In the genomic region with DNA sequence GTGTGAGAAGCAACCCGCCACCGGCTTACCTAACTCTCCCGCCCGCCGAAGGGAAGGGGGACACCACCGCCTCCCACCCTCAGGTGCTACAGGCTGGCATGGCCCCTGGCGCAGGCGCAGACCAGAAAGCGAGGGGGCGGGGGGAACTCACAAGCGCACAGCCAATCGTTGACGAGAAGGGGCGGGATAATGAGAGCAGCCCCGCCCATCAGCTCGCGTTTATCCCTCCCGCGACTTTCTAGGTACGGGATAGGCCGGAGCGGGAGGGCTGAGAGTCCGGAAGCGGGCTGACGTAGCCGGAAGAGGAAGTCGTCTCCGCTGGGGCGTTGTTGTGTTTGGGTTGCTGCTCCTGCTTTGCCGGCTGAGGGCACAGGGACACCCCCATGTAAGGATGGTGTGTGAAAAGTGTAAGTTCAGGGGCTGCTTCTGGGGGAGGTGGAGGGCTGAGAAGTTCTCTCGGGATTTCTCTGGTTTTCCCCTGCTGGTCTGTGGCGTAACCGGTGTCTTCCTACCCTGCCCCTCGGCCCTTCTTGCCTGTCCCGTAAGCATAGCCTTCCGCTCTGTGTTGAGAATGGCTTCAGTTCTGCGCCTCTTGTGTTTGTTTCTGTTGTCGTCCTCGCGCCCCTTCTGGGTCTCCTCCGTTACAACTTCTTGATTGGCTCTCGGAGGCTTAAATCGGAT, we compare ENCODE assay signal across 7 mouse cellular contexts. TPM values are rescaled to one million over a fixed set of nuclear protein-coding genes. Genes with fewer than 3 reads are reported as not detected.
DNase-seq lines count a peak whose midpoint lies in the region; ATAC-seq and TF ChIP-seq lines count a peak whose summit lies in the region.

TSS of gene Pigf (minus strand) at position 138 of the 681 bp plus-strand sequence.
TSS of gene Cript (plus strand) at position 282 of the 681 bp plus-strand sequence.

- DNase-seq in adrenal gland, postnatal 10 days: peak; percentile 98
- peak; percentile 98 for DNase-seq in embryonic facial prominence, embryonic 10.5 days (ENCODE audit: low spot score)
- peak; percentile 74 for DNase-seq in gonadal fat pad, adult 2 months (ENCODE audit: low read depth)
- DNase-seq in left cerebral cortex, postnatal 4 days: peak; percentile 99

- H3K27me3 ChIP-seq in embryonic facial prominence, embryonic 10.5 days (replicated peaks; ENCODE audit: low read depth, poor library complexity, severe bottlenecking): no peaks in the 10 kb centered on the region
- no peaks in the 10 kb centered on the region for H3K27me3 ChIP-seq in intestine, postnatal 0 days (replicated peaks; ENCODE audit: control insufficient read depth, insufficient read depth, low read length)
- H3K27me3 ChIP-seq in midbrain, embryonic 12.5 days: no peaks in the 10 kb centered on the region
- no peaks in the 10 kb centered on the region for H3K27me3 ChIP-seq in small intestine, adult 2 months (ENCODE audit: control insufficient read depth, insufficient read depth, low read length)

- ATAC-seq in intestine, postnatal 0 days: peak; percentile 100
- ATAC-seq in midbrain, embryonic 12.5 days (ENCODE audit: low FRiP score, low read depth): peak; percentile 99

- peak within 1 kb of the TSS; percentile 86 for H3K27ac ChIP-seq in embryonic facial prominence, embryonic 10.5 days (replicated peaks)
- H3K27ac ChIP-seq in intestine, postnatal 0 days (ENCODE audit: low read depth, low read length): peak within 1 kb of the TSS; percentile 68
- no peak within 1 kb of the TSS for H3K27ac ChIP-seq in midbrain, embryonic 12.5 days (replicated peaks)
- H3K27ac ChIP-seq in small intestine, adult 2 months (ENCODE audit: insufficient read depth, low read depth, low read length): peak within 1 kb of the TSS; percentile 78

- H3K9ac ChIP-seq in intestine, postnatal 0 days (ENCODE audit: low read depth, low read length): peak within 1 kb of the TSS; percentile 82
- peak within 1 kb of the TSS; percentile 84 for H3K9ac ChIP-seq in midbrain, embryonic 12.5 days (replicated peaks)

- H3K4me1 ChIP-seq in embryonic facial prominence, embryonic 10.5 days: peaks cover 22% of the 10 kb centered on the region
- H3K4me1 ChIP-seq in intestine, postnatal 0 days (replicated peaks; ENCODE audit: control insufficient read depth, insufficient read depth, low read length): no peaks in the 10 kb centered on the region
- H3K4me1 ChIP-seq in midbrain, embryonic 12.5 days: peaks cover 17% of the 10 kb centered on the region
- no peaks in the 10 kb centered on the region; the same call in none of the 2 replicates for H3K4me1 ChIP-seq in small intestine, adult 2 months (ENCODE audit: control insufficient read depth, insufficient read depth, insufficient read length, low read length)

- H3K4me2 ChIP-seq in intestine, postnatal 0 days (replicated peaks; ENCODE audit: low read depth): peak within 1 kb of the TSS; percentile 94
- peak within 1 kb of the TSS; percentile 97 for H3K4me2 ChIP-seq in midbrain, embryonic 12.5 days (replicated peaks)

- peak; percentile 24 for TF ChIP-seq CTCF in intestine, postnatal 0 days (IDR thresholded peaks at IDR 0.05; ENCODE audit: low read depth)
- TF ChIP-seq CTCF in small intestine, adult 2 months (IDR thresholded peaks at IDR 0.05; ENCODE audit: extremely low read depth, insufficient read length, insufficient replicate concordance, low read depth, low read length): peak; percentile 32; the same call in 1 of the 2 replicates

- TF ChIP-seq POLR2A in small intestine, adult 2 months (IDR thresholded peaks at IDR 0.05; ENCODE audit: low read depth, low read length): peak; percentile 73

- under 1% methylated on average over 43 of the region's 43 CpGs for WGBS in embryonic facial prominence, embryonic 10.5 days
- WGBS in intestine, postnatal 0 days: under 1% methylated on average over 43 of the region's 43 CpGs
- under 1% methylated on average over 39 of the region's 43 CpGs for WGBS in midbrain, embryonic 12.5 days
- 1% methylated on average over 43 of the region's 43 CpGs for WGBS in small intestine, adult 2 months

- peak within 1 kb of the TSS; percentile 97 for H3K4me3 ChIP-seq in embryonic facial prominence, embryonic 10.5 days
- H3K4me3 ChIP-seq in intestine, postnatal 0 days (ENCODE audit: low read depth, low read length): peak within 1 kb of the TSS; percentile 96
- H3K4me3 ChIP-seq in midbrain, embryonic 12.5 days: peak within 1 kb of the TSS; percentile 85
- peak within 1 kb of the TSS; percentile 85 for H3K4me3 ChIP-seq in small intestine, adult 2 months (ENCODE audit: low read depth, low read length)

- peaks cover 24% of the 10 kb centered on the region for H3K36me3 ChIP-seq in embryonic facial prominence, embryonic 10.5 days (replicated peaks)
- H3K36me3 ChIP-seq in intestine, postnatal 0 days (ENCODE audit: control insufficient read depth, insufficient read depth): peaks cover 3% of the 10 kb centered on the region; the same call in 1 of the 2 replicates
- H3K36me3 ChIP-seq in midbrain, embryonic 12.5 days: peaks cover 16% of the 10 kb centered on the region
- H3K36me3 ChIP-seq in small intestine, adult 2 months (ENCODE audit: control insufficient read depth, insufficient read depth, low read length): peaks cover 6% of the 10 kb centered on the region

- intact Hi-C loops in left cerebral cortex, postnatal 4 days (cut with DNase I): no loop called here

- no peaks in the 10 kb centered on the region for H3K9me3 ChIP-seq in embryonic facial prominence, embryonic 10.5 days
- H3K9me3 ChIP-seq in intestine, postnatal 0 days (ENCODE audit: control insufficient read depth): no peaks in the 10 kb centered on the region
- no peaks in the 10 kb centered on the region for H3K9me3 ChIP-seq in midbrain, embryonic 12.5 days

RNA-seq across cellular contexts. Expression of gene Pigf, which starts in this region (rescaled TPM):
- 10 to 100 TPM in 1 of 2 experiments, 1 to 10 TPM in 1; 8.3 to 11.0 TPM for total RNA-seq in adrenal gland, postnatal 10 days (2021)
- 42.4 and 45.1 TPM in 2 replicates for polyA plus RNA-seq in embryonic facial prominence, embryonic 10.5 days (2016; fragmentation: Nextera tagmentation; extraction: Ambion mirVana)
- 10.2 and 12.8 TPM in 2 replicates for polyA plus RNA-seq in gonadal fat pad, adult 2 months (2012; rRNA removed)
- polyA plus RNA-seq in intestine, postnatal 0 days (2015; fragmentation: Nextera tagmentation; extraction: Ambion mirVana): 42.6 and 43.8 TPM in 2 replicates
- 10 to 100 TPM; 17.3 to 18.0 TPM for total RNA-seq in left cerebral cortex, postnatal 4 days (2021)
- 40.2 and 44.8 TPM in 2 replicates for polyA plus RNA-seq in midbrain, embryonic 12.5 days (2016; fragmentation: Nextera tagmentation; extraction: Ambion mirVana)
- polyA plus RNA-seq in small intestine, adult 2 months (2012; rRNA removed): 1.2 and 2.3 TPM in 2 replicates

RNA-seq across cellular contexts. Expression of gene Cript, which starts in this region (rescaled TPM):
- total RNA-seq in adrenal gland, postnatal 10 days (2021): 10 to 100 TPM; 49.9 to 52.7 TPM
- 147 and 155 TPM in 2 replicates for polyA plus RNA-seq in embryonic facial prominence, embryonic 10.5 days (2016; fragmentation: Nextera tagmentation; extraction: Ambion mirVana)
- polyA plus RNA-seq in gonadal fat pad, adult 2 months (2012; rRNA removed): 18.1 and 21.9 TPM in 2 replicates
- 192 and 200 TPM in 2 replicates for polyA plus RNA-seq in intestine, postnatal 0 days (2015; fragmentation: Nextera tagmentation; extraction: Ambion mirVana)
- 10 to 100 TPM; 65.7 to 68.1 TPM for total RNA-seq in left cerebral cortex, postnatal 4 days (2021)
- 194 and 209 TPM in 2 replicates for polyA plus RNA-seq in midbrain, embryonic 12.5 days (2016; fragmentation: Nextera tagmentation; extraction: Ambion mirVana)
- 1.4 and 4.4 TPM in 2 replicates for polyA plus RNA-seq in small intestine, adult 2 months (2012; rRNA removed)
